Mouse (Mus musculus): Measurements from ENCODE around the gene Igf2bp3. TPM values are rescaled to one million over a fixed set of nuclear protein-coding genes. Genes with fewer than 3 reads are reported as not detected.

The Igf2bp3 gene
- polyA plus RNA-seq, 1 experiment from 2014 or later: 18.8 TPM

- Histone ChIP-seq H3K36me3 (no peaks in the 10 kb centered on the region), H3K9ac (replicated peaks) (no peak overlapping the region), H3K27ac (replicated peaks) (no peak overlapping the region), H3K4me1 (peaks cover 16% of the 10 kb centered on the region), H3K4me2 (no peak overlapping the region), H3K4me3 (replicated peaks) (no peak overlapping the region), H3K9me3 (replicated peaks) (no peaks in the 10 kb centered on the region), H3K27me3 (replicated peaks) (no peaks in the 10 kb centered on the region)
- WGBS: 63% methylated on average over 3 of the region's 3 CpGs
- ATAC-seq (ENCODE audit: low FRiP score): no peak
Measured at GRCm38 (mm10) chr6:49168648-49169047, 46.1 kb downstream of the Igf2bp3 start.

DNA sequence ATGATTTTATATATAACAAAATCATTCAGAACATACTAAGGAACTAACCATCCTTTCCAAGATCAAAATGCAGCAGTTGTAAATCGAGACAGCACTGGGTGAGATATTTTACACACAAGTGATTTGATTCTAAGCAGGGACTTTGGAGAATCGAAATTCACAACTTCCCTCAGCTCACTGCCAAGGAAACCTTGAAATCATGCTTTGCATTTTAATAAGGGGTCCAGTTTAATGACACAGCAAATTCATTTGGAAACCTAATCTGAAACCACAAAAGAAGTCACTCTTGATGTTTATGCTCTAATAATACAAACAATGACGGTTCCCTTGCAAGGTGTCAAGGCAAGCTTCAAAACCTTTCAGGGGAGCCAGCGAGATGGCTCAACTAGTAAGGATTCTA is 47.4 kb downstream of the Igf2bp3 start:
- H3K4me1 ChIP-seq: peaks cover 16% of the 10 kb centered on the region
- H3K4me2 ChIP-seq: no peak overlapping the region
- no peak overlapping the region for H3K27ac ChIP-seq (replicated peaks)
- 45% methylated on average over 4 of the region's 4 CpGs for WGBS
- no peak overlapping the region for H3K9ac ChIP-seq (replicated peaks)
- ATAC-seq (ENCODE audit: low FRiP score): no peak
- H3K27me3 ChIP-seq (replicated peaks): no peaks in the 10 kb centered on the region
- H3K36me3 ChIP-seq: no peaks in the 10 kb centered on the region
- no peaks in the 10 kb centered on the region for H3K9me3 ChIP-seq (replicated peaks)
- H3K4me3 ChIP-seq (replicated peaks): no peak overlapping the region

DNA sequence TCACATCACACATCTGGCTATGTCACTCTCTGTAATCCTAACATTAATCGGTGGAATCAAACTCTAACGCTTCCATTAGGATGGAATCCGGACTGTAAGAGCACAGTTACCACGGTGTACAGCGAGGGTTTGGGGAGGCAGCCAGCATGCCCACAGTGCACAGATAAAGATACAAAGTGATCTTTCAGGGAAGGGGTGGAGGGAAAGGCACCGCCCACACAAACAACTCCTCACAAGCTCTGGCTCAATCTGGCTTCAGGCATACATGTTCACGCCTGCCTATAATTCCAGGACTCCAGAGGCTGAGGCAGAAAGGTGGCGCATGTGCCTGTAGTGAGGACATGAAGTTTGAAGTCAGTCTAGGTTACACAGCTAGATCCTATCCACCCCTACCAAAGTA is 48.4 kb downstream of the Igf2bp3 start:
- Histone ChIP-seq H3K36me3 (no peaks in the 10 kb centered on the region), H3K4me2 (no peak overlapping the region), H3K4me3 (replicated peaks) (no peak overlapping the region), H3K9ac (replicated peaks) (no peak overlapping the region), H3K27me3 (replicated peaks) (no peaks in the 10 kb centered on the region), H3K27ac (replicated peaks) (no peak overlapping the region), H3K9me3 (replicated peaks) (no peaks in the 10 kb centered on the region), H3K4me1 (peaks cover 16% of the 10 kb centered on the region)
- 80% methylated on average over 8 of the region's 8 CpGs for WGBS
- no peak for ATAC-seq (ENCODE audit: low FRiP score)

DNA sequence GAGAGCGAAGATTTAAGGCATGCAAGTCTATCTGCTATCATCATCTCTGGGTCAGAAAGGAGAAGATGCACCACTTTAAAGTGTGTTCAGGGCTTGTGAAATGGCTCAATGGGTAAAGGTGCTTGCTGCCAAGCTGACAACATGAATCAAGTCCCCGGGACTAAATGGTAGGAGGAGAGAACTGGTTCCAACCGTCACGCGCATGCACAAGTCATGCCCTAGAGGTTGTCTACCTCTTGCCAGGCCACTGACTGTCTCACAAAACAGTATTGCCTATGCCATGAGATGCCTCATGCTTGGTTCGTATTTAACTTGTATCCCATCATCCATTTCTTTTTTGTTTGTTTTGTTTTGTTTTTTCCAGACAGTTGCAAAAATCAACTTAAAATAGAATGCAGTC is 48.9 kb downstream of the Igf2bp3 start:
- Histone ChIP-seq H3K9me3 (replicated peaks) (no peaks in the 10 kb centered on the region), H3K27me3 (replicated peaks) (no peaks in the 10 kb centered on the region), H3K4me2 (no peak overlapping the region), H3K9ac (replicated peaks) (no peak overlapping the region), H3K4me1 (peaks cover 16% of the 10 kb centered on the region), H3K36me3 (no peaks in the 10 kb centered on the region), H3K4me3 (replicated peaks) (no peak overlapping the region), H3K27ac (replicated peaks) (no peak overlapping the region)
- 73% methylated on average over 6 of the region's 6 CpGs for WGBS
- no peak for ATAC-seq (ENCODE audit: low FRiP score)

- no peak overlapping the region for H3K4me2 ChIP-seq
- 24% methylated on average over 6 of the region's 6 CpGs for WGBS
- H3K36me3 ChIP-seq: no peaks in the 10 kb centered on the region
- H3K27ac ChIP-seq (replicated peaks): no peak overlapping the region
- peaks cover 16% of the 10 kb centered on the region for H3K4me1 ChIP-seq
- no peak overlapping the region for H3K9ac ChIP-seq (replicated peaks)
- no peak overlapping the region for H3K4me3 ChIP-seq (replicated peaks)
- no peaks in the 10 kb centered on the region for H3K27me3 ChIP-seq (replicated peaks)
- H3K9me3 ChIP-seq (replicated peaks): no peaks in the 10 kb centered on the region
- no peak for ATAC-seq (ENCODE audit: low FRiP score)
Measured at GRCm38 (mm10) chr6:49165101-49165500, 49.7 kb downstream of the Igf2bp3 start.

- no peak overlapping the region for H3K4me3 ChIP-seq (replicated peaks)
- H3K36me3 ChIP-seq: no peaks in the 10 kb centered on the region
- no peak overlapping the region for H3K27ac ChIP-seq (replicated peaks)
- no peaks in the 10 kb centered on the region for H3K27me3 ChIP-seq (replicated peaks)
- H3K9ac ChIP-seq (replicated peaks): no peak overlapping the region
- no peak for ATAC-seq (ENCODE audit: low FRiP score)
- 77% methylated on average over 11 of the region's 11 CpGs for WGBS
- peaks cover 16% of the 10 kb centered on the region for H3K4me1 ChIP-seq
- no peak overlapping the region for H3K4me2 ChIP-seq
- no peaks in the 10 kb centered on the region for H3K9me3 ChIP-seq (replicated peaks)
Measured at GRCm38 (mm10) chr6:49164701-49165100, 50.1 kb downstream of the Igf2bp3 start.

DNA sequence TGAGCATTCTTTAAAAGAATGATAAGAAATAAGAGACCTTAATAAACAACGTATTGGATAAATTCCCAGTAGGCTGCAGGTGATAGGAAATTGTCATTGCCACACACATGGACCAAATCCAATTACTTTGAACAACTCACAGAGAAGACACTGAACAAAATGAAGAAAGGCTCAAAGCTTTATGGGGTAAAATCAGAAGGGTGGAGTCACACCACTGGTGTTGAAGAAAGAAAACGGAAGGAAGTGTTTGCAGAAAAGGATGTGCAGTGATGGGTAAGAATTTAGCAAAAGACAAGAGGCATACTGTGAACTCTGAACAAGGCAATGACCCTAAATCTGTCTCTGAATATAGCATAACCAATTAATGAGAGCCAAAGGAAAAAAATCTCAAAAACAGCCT is 54.8 kb downstream of the Igf2bp3 start:
- Histone ChIP-seq H3K36me3 (no peaks in the 10 kb centered on the region), H3K4me3 (replicated peaks) (no peak overlapping the region), H3K4me2 (no peak overlapping the region), H3K9me3 (replicated peaks) (no peaks in the 10 kb centered on the region), H3K27me3 (replicated peaks) (no peaks in the 10 kb centered on the region), H3K9ac (replicated peaks) (no peak overlapping the region), H3K27ac (replicated peaks) (no peak overlapping the region), H3K4me1 (peaks cover 7% of the 10 kb centered on the region; the same call in 1 of the 2 replicates)
- 67% methylated on average over 2 of the region's 2 CpGs for WGBS
- no peak for ATAC-seq (ENCODE audit: low FRiP score)

GRCm38 (mm10) chr6:49156826-49157175 is 58.0 kb downstream of the Igf2bp3 start:
- Histone ChIP-seq H3K27ac (replicated peaks) (no peak overlapping the region), H3K4me3 (replicated peaks) (no peak overlapping the region), H3K27me3 (replicated peaks) (no peaks in the 10 kb centered on the region), H3K4me2 (no peak overlapping the region), H3K36me3 (no peaks in the 10 kb centered on the region), H3K9ac (replicated peaks) (no peak overlapping the region), H3K9me3 (replicated peaks) (no peaks in the 10 kb centered on the region), H3K4me1 (peaks cover 3% of the 10 kb centered on the region; the same call in 1 of the 2 replicates)
- 86% methylated on average over 3 of the region's 3 CpGs for WGBS
- no peak for ATAC-seq (ENCODE audit: low FRiP score)

- Histone ChIP-seq H3K27me3 (replicated peaks) (no peaks in the 10 kb centered on the region), H3K36me3 (no peaks in the 10 kb centered on the region), H3K27ac (replicated peaks) (no peak overlapping the region), H3K9ac (replicated peaks) (no peak overlapping the region), H3K4me1 (peaks cover 7% of the 10 kb centered on the region; the same call in 1 of the 2 replicates), H3K4me2 (no peak overlapping the region), H3K9me3 (replicated peaks) (no peaks in the 10 kb centered on the region), H3K4me3 (replicated peaks) (no peak overlapping the region)
- WGBS: 84% methylated on average over 5 of the region's 5 CpGs
- ATAC-seq (ENCODE audit: low FRiP score): no peak
Measured at GRCm38 (mm10) chr6:49156170-49156825, 58.5 kb downstream of the Igf2bp3 start.

DNA sequence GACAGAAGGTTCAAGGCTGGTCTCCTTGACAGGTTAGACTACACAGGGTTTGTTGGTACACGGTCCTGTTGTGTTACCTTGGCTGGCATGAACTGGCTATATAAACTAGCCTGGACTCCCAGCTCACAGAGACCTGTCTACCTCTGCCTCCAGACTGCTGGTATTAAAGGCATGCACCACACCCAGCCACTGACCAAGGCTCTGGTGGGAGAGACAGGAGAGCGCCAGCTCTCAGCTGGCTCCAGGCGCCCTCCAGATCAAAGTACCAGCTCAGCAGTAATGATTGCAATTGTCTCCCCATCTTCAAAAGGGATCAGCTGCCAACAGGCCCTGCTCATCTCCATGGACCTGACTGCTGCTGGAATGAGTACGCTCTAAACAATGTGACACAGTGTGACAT is 63.3 kb downstream of the Igf2bp3 start:
- no peaks in the 10 kb centered on the region for H3K9me3 ChIP-seq (replicated peaks)
- peaks cover 5% of the 10 kb centered on the region; the same call in 1 of the 2 replicates for H3K4me1 ChIP-seq
- 66% methylated on average over 4 of the region's 4 CpGs for WGBS
- H3K9ac ChIP-seq (replicated peaks): no peak overlapping the region
- H3K4me2 ChIP-seq: no peak overlapping the region
- H3K36me3 ChIP-seq: no peaks in the 10 kb centered on the region
- ATAC-seq (ENCODE audit: low FRiP score): no peak
- no peaks in the 10 kb centered on the region for H3K27me3 ChIP-seq (replicated peaks)
- no peak overlapping the region for H3K4me3 ChIP-seq (replicated peaks)
- no peak overlapping the region for H3K27ac ChIP-seq (replicated peaks)

DNA sequence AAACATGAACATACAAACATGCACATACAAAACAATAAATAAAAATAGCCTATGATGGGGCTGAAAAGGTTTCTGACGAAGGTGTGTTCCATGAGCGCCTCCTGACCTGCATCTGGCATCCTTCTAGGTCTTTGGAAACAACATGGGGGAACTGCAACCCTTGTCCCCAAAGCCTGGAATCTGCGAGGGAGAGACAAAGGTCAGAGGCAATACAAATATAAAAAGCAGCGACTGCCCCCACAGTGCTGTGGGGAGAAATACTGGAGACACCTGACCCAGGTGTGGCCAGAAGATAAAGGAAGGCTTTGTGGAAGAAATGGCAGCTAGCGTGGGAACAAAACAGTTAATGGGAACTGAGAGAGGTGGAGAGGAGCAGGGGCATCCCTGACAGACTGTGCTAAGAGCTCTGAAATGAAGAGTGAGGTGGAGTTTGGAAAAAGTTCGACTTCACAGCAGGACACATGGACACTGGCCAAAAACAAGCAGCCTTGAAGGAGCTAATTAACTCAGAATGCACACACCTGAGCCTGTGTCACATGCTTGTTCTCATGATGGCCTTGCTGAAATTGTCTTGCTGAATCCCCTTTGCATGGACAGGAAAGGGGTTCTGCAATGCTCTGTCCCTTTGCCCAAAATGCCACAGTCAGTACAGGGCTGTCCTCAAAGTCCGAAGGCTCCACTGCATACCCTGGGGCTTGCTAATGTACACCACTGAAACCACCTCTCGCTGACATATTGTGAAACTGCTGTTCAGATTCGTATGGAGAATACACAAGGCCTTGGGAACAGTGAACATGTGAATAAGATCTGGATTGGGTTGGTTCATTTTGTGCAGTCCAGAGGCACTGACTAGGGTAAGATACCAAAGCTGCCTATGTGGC is 64.2 kb downstream of the Igf2bp3 start:
- WGBS: 80% methylated on average over 9 of the region's 9 CpGs
- ATAC-seq (ENCODE audit: low FRiP score): no peak

More for the DNA sequence above, 64.2 kb downstream of the Igf2bp3 start:
- H3K4me1 ChIP-seq: peaks cover 4% of the 10 kb centered on the region; the same call in 1 of the 2 replicates
- H3K9ac ChIP-seq (replicated peaks): no peak overlapping the region
- H3K27ac ChIP-seq (replicated peaks): no peak overlapping the region
- no peak overlapping the region for H3K4me2 ChIP-seq
- H3K4me3 ChIP-seq (replicated peaks): no peak overlapping the region
- no peaks in the 10 kb centered on the region for H3K9me3 ChIP-seq (replicated peaks)
- no peaks in the 10 kb centered on the region for H3K27me3 ChIP-seq (replicated peaks)
- no peaks in the 10 kb centered on the region for H3K36me3 ChIP-seq

Measured in neural tube, embryonic 15.5 days (tissue).